Comparison of ENCODE assay signal across 1 mouse cellular context in the genomic region with DNA sequence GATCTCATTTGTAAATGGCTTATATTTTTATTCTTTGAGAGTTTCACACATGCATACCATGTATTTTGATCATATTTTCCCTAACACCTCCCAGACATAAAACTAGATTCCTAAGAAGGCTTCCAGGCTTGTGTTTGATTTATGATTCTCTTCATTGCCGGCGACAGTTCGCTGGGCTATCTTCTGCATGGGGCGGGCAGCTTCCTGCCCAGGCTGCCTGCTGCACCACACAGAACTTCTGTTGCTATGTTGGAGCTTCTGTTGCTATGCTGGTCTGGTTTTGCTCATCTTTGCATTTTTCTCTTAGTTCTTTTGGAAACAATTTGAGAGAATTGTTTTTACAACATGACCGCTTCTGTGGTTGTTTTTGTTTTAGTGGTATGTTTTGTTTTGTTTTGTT.
TF ChIP-seq lines count a peak whose summit lies in the region.

No protein-coding gene starts in this region.

TF ChIP-seq in MEL, 35 proteins besides CTCF, POLR2A, EP300 and RAD21:
- TF ChIP-seq ZNF384 (IDR thresholded peaks at IDR 0.05; ENCODE audit: low read depth, low read length) (peak; percentile 0; the same call in 1 of the 2 replicates), MYC (IDR thresholded peaks at IDR 0.05; ENCODE audit: low read depth, low read length) (no peak)
